Mouse (Mus musculus) natural killer cell, adult 2 months (primary cell): ENCODE measurements around the gene Actg1.

Source experiments
- DNase-seq, 2 experiments: peaks; one replicate each; pipeline ENCODE4 v3.0.0; 2022; ENCODE audit warnings: low spot score in 2 of 2

Gene Actg1

DNA sequence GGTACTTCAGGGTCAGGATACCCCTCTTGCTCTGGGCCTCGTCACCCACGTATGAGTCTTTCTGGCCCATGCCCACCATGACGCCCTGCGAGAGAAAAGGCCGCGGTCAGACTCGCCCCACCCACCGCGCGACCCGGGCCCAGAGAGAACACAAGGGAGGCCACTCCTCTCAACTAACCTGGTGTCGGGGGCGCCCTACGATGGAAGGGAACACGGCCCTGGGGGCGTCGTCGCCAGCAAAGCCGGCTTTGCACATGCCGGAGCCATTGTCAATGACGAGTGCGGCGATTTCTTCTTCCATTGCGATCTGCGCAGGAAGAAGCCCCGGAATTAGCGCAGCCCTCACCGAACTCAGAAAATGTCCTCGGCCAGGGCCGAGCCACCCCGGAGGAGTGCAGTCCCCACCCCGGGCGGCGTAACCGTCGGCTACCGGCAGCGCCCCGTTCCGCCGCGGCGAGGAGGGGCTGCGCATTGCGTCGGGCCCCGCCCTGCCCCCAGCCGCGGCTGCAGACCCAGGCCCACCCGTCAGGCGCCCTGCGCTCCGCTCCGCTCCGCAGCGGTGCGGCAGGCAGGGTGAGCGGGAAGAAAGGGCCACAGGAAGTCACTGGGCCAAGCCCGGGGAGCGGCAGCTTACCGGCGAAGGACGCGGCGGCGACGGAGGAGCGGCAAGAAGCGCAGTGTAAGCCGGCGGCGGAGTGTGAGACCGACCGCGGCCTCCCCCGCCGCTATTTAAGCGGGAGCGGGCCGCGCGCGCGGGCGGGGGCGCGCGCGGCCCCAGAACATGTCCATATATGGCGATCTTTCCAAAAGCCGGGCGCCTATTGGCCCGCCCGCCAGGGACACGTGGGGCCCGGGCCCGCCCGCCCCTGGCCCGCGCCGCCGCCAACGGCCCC is at the start of gene Actg1:
Gene Actg1 (minus strand): TSS at position 752 of the 893 bp plus-strand sequence.
- peak; percentile 76 to 84 for DNase-seq

DNA sequence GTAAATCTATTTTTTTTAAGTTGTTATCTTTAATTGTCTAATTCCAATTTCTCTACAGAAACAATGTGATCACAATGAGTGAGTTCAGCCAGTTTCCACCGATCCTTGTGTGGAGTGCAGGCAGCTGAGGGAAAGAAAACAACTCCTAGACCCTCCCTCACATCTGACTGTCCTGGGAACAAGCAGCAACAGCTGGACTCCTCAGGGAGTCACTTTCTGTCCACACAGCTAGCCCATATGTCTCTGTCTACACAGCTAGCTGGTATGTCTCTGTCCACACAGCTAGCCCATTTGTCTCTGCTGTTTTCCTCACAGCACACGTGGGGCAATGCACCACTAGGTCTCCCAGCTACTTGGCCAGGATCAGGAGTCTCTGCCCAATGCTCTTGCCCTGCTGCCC is 49.3 kb upstream of the Actg1 start:
- DNase-seq: no peak

DNA sequence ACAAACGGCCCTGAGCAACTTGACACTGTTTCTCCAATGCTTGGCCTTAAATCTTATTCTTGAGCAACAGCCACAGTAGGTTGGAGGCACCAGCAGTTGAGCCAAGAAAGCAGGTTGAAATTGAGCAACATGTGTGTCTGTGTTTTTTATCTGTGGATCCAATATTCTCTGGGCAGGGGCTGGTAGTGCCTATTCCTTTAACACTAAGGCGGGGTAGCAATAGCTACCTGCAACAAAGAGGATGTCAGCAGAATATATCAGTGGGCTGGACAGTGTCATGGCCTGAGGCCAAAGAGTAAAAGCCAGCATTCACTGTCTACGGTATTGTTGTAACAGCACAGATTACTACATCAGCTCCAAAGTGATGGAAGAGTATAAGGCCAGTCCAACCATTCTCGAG is 47.3 kb upstream of the Actg1 start:
- no peak for DNase-seq

DNA sequence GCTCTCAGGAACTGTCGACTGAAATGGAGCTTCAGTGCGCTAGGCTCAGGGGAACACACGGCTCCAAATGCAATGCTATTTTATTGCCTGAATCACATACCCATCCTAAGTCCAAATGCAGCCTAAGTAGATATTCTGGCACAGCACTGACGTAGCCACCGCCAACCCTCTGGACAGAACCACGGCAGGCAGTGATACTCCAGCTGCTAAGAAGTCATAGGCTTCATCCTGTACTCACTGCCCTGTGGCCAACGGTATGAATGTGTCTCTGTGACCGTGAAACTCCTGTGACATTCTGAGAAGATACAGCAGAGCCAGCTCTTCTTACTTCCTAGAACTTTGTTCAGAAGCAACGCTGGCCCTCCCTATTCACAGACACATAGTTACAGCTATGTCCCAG is 40.2 kb upstream of the Actg1 start:
- no peak for DNase-seq

DNA sequence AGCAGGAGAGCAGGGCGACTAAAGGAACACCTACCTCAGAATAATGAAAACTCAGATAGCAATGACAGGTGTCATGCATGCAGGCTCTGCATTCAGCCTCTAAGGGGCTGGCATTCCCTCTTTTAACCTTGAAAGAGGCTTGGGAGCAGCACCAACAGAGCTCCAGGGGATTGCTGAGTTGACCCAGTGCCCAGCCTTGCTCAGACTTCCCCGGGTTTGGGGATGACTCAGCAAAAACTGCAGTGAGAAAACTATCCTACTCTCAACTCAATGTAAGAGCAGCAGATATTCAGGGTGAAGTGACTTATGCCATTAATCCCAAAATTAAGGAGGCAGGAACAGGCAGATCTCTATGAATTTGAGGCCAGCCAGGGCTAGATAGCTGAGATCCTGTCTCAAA is 38.8 kb upstream of the Actg1 start:
- DNase-seq: no peak

DNA sequence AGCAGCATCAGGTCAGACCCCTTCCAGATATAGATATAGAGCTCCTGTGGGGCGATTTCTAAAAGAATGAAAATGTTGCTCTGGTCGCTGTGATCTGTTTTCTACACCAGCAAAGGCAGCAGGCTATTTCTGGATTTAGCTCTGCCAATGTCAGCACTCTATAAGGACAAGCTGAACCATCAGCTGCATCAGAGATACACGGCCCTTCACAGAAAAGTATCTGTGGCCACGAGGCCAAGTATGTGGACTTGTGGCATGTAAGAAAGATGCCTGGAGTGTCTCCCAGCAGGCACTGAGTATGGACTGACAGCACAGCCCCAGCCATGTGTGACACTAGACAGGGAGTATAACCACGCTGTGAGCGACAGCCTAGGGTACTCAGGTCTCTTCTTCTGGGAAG is 38.3 kb upstream of the Actg1 start:
- DNase-seq: no peak

DNA sequence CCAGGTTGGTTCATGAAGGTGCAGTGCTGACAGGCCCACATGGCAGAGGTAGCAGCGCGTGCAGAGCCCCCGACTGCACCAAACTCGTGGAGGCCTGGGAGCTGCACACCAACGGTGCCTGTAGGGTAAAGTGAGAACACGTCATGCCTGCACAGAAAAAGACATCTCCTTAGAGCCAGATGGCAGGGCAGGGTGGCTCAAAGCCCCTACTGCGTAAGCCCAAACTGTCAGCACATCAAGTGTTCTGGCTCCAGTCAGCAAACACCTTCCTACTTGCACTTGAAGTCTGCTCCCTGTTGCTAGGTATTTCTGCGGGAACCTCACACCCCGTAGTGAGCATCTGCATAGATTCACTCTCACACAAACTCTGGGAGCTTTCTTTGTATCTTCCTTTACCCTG is 34.2 kb upstream of the Actg1 start:
- no peak for DNase-seq

DNA sequence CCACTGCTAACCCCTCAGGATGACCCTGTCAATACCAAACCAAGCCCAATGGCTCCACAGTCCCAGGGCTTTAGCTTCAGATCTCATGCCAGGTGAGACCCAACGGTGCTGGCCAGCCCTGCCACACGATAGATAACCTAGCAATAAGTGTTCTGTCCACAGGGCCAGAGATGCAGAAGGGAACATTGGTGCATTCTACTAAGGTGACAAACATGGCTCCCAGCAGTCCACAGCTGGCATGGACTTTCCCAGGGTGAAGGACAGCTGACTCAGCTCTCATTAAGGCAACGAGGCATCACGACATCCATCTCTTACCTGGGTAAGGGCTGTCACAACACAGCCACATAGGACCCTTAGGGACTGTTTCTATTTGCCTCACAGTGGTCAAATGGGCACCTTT is 32.8 kb upstream of the Actg1 start:
- no peak for DNase-seq

DNA sequence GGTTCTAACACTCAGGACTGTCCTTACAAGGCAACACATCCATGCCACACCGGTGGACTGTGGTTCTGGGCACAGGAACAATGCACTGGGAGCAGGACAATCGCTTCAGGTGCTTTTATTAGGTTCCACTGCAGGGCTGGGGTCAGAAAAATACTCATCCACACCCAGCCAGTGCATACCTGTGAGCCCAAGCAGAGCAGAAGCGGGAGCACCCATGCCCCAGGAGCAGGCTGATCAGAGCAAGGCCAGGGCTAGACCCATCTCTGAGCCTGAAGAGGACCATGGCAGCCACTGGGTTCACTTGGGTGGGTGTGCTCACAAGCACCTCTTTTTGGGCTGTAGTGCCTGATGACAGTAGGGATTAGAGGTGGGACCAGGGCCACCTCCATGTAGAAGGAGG is 31.9 kb upstream of the Actg1 start:
- DNase-seq: no peak

DNA sequence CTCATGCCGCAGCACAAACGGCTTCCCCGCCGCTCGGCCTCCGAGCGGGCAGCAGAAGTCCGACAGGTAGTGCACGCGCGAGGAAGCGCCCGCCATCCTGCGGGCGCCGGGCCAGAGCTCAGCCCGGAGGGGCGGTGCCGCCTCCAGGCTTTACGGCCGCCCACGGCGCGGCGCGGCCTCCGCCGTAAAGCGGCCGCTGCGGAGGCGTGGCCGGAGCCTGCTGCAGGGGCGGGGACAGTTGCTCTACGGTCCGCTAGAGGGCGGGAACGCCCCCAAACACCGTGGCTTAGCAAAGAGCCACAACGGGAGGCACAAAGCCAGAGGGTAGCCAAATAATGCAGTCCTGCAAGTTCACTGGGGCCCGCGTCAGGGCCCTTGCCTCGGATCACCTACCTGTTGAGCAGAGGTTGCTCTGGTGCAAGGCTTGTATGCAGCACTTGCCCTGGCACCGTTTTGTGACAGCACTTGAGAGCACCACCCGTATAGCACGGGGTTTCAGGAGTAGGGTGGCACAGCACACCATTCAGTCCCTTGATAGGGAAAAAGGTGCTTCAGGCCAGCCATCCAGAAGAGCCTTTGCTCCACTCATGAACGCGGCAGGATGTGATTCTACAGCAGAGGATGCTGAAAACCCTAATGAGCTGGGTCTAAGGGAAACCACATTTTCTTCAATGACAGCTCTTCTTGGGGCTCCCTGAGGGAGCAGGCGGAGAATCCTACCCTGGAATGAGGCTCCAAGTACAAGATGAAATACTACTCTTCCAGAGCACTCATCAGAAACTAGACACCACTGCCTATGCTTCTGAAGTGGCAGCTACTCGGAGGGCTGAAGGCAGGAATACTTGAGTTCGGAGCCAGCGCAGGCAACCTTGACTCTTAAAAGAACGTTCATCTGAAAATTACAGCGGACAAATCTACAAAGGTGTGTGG is 30.5 kb upstream of the Actg1 start, which contains the start of gene Faap100:
Gene Faap100 (minus strand): TSS at position 154 of the 930 bp plus-strand sequence.
- peak; percentile 86 to 90 for DNase-seq

DNA sequence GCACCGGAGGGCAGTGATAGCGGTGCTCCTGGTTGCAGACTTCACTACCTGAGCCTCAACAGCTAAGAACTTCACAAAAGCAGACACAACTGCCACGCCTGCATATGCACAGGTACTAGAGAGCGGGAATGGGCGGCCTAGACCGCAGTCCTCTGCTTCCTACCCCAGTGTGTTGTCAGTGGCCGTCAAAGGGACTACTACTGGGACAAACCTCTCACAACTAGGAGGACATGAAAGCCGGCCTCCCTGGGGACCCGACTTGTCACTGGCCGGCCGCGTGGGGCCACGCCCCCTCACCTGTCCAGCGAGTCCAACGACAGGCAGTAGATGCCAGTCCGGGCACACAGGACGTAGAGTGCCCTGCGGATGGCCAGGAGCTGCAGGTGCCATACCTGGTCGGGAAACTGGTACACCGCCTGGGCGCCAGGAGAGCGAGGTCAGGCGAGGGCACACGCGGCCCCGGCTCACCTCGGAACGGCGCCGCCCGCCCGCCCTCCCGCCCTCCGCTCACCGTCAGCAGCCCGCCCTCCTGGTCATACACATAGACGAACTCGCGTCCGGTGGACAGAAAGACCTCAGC is 29.8 kb upstream of the Actg1 start:
- peak in 1 of 2 experiments; percentile 32 for DNase-seq

DNA sequence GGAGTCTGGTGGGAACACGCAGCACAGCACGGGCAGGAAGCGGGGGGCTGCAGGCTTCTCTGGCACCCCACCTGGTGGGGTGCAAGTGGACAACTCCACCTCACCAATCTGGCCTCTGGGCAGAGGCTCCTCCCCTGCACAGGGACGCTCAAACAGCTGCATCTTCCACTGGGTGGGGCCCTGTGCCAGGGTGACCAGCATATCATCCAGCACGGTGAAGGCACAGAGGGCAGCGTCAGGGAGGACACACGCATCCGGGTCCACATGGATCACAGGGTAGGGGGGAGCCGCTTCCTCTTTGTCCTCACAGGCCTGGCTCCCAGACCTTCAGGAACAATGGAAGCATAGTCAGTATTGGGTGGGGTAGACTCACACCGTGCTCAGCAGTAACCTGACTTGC is 29.0 kb upstream of the Actg1 start:
- no peak for DNase-seq

DNA sequence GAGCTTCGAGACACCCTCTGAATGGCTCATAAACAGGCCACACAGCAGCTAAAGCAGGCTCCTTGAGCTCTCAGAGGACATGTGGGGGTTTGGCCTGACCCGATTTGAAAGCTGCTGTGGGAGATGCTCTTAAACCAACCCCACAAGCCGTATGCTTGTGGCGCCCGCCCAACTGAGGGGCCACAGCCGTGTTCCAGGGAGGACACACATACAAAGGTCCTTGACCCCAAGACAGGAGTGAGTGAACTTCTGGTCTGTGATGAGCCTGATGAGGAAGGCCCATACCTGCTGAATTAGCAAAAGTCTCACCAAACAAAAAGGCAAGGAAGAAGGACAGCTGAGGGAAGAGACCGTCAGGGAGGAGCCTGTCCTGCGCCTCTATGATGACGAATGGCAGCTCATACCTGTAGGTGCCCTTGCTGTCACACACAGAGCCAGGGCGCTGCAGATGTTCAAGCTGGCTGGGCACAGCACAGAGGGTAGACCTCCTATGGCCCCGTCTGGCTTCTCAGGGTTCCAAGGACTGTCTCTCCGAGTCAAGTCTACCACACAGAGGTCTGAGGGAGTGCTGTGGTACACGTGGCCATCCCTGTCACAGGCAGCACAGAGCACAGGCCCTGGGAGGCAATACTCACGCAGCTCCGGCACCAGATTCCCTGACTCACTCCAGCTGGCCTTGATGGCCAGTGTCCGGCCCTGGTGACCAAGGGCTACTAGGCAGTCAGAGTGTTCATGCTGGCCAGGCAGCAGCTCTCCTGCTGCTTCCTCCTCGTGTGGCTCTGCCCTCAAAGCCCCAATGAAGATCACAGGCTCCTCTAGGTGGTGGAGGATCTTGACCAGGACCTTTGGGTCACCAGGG is 28.2 kb upstream of the Actg1 start:
- DNase-seq: no peak

DNA sequence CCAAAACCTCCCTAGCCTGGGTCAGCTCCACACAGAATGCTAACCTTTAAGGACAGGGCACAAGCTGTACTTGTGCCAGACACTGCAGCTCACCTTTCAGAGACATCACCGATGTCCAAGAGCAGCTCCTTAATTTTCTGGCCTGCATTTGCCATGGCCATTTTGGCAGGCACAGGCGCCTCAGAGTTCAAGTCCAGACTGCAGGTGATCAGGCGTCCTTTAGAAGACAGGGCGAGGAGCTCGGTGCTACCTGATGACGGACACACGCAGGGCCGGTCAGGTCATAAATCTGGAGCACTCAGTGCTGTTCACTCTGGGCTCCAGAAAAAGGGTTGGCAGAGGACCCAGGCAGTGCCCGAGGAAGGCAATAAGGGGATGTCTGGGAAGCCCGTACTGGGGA is 27.0 kb upstream of the Actg1 start:
- no peak for DNase-seq

DNA sequence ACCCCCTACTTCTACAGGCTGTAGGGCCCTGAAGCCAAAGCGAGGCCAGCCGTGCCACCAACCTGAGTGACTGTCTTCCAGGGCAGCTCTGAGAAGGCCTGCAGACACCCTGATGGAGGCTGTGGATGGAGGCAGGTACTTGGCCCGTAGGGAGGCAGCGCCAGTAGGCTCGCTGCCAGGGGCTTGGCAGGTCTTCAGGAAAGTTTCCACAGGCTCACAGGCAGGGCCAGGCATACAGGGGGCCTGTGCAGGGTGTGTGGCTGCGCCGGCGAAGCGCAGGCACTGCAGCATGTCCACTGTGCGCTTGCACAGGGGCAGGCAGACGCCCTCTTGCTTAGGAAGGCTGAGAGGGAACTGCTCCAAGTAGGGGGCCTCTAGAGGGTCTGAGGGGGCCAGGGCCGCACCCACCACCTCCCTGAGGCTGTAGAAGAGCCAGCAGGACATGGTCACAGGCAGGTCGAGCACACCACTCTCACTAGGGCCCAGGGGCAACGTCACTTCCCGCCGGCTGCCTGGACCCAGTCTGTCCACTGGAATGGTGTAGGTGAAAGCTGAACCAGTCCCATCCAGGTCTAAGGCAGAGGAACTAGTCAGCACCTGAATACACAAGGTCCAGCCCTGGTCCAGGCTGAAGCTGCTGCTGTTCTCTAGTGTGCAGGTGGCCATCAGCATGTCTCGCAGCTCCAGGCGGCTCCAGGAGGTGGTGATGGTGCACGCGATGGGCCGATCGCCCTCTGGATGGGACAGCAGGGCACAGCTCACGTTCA is 25.7 kb upstream of the Actg1 start:
- no peak for DNase-seq

DNA sequence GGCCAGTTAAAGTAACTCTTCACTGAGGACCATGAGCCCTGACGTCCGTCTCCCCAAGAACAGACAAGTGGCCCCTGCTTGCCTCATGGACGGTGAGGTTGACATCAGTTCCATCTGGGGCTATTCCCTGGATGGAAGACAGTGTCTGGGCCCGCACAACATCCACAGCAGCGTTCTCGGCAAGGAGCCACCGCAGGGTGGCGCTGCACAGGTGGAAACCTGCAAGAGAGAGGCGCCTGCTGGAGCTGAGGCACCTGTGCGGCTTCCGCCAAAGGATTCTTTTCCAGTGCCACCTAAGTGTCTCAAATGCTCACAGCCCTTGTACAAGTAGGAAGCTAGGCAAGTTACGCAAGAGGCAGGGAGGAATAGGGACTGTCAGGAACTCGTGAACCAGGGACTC is 24.7 kb upstream of the Actg1 start:
- DNase-seq: no peak

DNA sequence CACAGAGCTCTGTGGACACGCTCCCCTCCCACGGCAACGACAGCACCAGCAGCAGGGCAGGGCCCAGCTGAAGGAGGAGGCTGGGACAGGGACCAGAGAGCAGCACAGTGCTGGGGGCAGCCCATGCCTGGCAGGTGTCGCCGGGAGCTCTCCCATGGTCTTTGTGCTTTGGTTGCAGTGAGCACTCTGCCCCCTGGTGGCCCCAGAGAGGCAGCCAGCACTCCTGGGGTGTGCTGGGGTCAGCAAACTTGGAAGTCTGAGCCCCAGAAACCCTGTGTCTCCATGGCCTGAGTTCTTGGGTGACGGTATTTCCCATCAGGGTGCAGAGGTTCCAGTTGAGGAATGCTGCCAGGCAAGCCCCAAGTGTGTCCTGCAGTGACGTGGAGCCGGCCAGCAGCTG is 21.3 kb upstream of the Actg1 start:
- peak; percentile 58 to 73 for DNase-seq

DNA sequence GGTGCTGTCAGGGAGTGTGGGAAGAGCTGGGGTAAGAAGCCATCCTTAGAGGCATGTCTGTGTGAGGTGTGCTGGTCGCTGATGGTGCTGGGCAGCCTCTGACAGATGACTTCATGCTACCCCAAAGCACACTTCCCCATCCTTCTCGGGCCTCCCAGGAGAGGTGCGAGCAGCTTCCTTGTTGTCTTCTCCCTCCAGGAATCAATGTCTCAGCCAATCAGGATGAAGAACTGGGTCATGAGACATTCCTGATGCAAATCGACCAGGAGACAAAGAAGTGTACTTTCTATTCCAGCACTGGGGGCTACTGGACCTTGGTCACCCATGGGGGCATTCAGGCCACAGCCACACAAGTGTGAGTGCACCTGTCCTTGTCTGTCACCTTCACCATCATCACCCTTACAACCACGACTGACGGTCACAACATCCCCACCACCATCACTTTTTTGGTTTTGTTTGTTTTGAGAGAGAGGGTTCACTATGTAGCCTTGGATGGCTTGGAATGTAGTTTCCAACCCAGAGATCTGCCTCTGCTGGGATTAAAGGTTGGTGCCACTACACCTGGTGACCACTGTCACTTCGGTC is 18.2 kb upstream of the Actg1 start:
- DNase-seq: no peak

DNA sequence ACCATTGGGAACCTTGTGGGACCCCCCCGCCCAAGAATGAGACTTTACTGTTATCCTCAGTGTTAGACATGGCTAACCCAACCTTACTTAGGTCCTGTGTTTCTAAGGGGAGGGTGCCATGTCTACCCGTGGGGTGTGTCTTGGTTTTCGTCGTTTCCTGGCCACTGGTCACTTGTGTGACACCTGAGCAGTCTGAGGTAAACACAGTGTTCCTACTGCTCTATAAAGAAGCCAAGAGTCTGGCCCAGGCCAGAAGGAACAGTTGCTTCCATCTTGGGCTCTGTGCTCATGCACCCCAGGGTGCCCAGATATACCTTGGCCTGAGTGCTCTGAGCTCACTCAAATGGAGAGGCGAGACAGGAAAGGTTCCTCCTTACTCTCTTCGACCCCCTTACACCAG is 14.5 kb upstream of the Actg1 start:
- no peak for DNase-seq

DNA sequence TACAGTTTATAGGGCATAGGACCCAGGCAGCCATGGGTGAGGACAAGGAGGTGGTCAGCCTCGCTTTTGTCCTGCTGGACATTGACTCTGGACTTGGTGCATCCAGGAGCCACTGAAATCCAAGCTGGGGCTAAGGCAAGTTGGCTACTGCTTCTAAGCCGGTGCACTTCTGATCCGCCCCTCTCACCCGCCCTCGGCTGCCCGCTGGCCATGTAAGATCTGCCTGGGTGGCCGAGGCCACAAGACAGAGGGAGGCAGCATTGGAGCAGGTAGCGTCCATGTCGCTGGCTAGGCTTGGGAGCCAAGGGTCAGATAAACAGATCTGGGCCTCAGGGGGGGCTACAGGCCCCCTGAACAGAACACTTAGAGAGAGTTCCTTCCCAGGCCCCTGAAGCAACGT is 13.0 kb upstream of the Actg1 start, which contains the start of gene Fscn2:
Gene Fscn2 (plus strand): TSS at position 240 of the 400 bp plus-strand sequence.
- DNase-seq: no peak
